Mouse (Mus musculus): ENCODE results near the gene Hdac4.

DNA sequence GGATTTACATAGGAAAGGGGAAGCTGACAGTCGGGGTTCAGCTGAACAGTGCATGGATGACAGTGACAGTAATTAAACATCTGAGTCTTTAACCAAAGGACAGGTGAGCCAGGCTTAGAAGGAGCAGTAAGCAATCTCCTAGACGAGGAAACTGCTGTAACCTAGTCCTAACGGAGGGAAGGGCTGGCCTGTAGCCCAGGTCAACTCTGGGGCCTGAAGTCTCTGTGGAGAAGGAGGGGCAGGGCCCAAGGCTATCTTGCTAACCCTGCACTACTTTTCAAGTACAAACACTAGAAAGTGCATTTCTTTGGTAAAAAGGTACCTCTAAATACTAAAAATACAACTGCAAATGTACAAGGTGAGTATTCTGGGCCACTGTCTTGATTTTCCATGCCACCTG, 169.1 kb downstream of the Hdac4 start:
- TF ChIP-seq CTCF (IDR thresholded peaks at IDR 0.05; ENCODE audit: insufficient read depth, low read length) (no peak), POLR2A (IDR thresholded peaks at IDR 0.05; ENCODE audit: borderline replicate concordance, extremely low read depth, low read depth, low read length) (no peak)
